Mouse (Mus musculus) urinary bladder, postnatal 10 days (tissue): Measurements from ENCODE around the gene Neurog1.

Experiments used
- DNase-seq: peaks from one replicate; pipeline ENCODE4 v3.0.0; 2022; ENCODE audit warnings: low spot score

Neurog1 gene

DNA sequence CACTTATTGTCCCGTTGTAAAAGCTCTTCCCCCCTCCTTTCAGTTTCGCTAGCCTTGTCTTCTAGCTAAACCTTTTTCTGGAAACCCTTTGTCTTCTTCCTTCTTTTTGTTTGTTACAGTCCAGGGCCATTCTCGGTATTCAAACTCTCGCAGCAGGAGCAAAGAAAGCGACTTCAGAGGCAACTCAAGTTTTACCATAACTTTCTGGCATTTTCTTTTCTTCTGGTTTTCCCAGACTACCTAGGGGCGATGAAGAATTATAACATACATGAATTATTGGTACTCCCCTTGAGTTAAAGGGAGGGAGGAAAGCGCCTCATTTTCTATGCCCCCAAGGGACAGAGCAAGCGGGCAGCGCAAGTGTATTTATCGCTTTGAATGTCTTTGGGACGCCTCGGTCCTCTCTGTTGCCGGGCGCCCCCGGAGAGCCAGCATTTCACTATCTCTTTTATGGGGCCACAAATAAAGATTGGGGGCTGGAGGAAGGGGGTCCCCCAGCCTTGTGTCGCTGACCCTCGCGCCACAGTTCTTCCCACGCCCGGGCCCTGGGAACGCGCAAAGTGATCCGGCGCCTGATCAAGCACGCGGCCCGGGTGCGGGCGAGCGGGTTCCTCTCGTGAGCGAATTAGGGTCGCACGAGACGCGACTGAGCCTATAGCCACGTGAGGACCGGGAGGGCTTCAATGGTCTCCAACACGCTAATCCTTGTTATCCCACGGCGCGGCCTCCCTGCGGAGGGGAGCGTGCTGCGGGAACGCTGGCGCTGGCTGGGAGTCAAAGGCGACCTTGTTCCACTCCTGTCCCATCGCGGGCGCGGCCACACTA lies 6.4 kb upstream of the Neurog1 start:
- DNase-seq: no peak

DNA sequence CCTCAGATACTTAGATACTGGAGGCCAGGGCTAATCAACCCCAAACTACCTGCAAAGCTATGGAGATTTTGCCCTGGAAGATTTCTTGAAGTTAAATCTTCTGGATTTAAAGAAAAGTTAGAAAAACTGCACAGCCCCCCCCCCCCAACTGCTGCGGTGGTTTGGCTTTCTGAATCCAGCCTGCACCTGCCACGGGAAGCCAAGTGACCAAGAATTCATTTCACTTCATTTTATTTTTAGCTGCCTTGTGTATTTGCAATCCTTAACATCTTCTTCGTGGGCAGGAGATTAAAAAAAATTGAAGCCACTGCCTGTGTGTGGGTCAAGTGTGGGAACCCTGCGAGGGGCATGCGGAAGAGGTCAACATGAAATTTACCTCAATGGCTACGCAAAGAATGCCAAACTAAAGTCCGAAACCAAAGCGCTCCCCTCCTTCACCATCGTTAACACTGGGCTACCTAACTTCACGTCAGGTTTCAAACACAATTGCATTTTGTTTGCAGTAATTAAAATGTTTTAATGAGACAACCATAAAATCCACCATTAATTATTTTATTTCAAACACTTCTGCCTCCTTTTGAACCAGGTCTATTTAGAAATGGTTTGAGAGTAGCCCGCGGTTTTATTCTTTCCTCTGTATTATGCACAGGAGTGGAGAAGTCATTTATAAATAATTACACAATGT lies 5.6 kb upstream of the Neurog1 start:
- DNase-seq: no peak

GRCm38 (mm10) chr13:56256716-56257299 lies 4.8 kb upstream of the Neurog1 start:
- no peak for DNase-seq

GRCm38 (mm10) chr13:56253379-56253778 lies 1.4 kb upstream of the Neurog1 start:
- DNase-seq: no peak

GRCm38 (mm10) chr13:56252783-56253182 lies 820 bp upstream of the Neurog1 start:
- no peak for DNase-seq

DNA sequence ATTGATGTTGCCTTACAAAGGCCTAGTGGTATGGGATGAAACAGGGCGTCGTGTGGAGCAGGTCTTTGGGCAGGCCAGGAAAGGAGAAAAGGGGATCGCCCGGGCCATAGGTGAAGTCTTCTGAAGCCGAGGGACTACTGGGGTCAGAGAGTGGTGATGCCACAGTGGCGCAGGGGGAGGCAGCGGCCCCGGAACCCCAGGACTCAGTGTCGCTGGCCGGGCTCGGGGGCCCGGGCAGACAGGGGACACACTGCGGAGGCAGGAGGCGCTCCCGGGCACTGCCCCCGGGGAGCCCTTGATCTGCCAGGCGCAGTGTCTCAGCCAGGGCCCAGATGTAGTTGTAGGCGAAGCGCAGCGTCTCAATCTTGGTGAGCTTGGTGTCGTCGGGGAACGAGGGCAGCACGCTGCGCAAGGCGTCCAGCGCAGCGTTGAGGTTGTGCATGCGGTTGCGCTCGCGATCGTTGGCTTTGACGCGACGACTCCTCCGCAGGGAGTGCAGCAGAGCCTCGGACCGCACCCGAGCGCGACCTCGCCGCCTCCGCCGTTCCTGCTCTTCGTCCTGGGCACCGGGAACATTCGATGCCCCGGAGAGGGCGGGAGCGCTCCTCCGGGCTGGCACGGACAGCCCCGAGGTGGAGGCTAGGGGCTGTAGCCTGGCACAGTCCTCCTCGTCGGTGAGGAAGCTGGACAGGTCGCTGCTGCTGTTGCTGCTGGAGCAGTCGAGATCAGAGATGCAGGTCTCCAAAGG lies 613 bp downstream of the Neurog1 start:
- no peak for DNase-seq

GRCm38 (mm10) chr13:56250551-56251161 lies 1.3 kb downstream of the Neurog1 start:
- no peak for DNase-seq

GRCm38 (mm10) chr13:56249593-56250341 lies 2.2 kb downstream of the Neurog1 start:
- no peak for DNase-seq

GRCm38 (mm10) chr13:56243104-56243503 lies 8.9 kb downstream of the Neurog1 start:
- DNase-seq: no peak

DNA sequence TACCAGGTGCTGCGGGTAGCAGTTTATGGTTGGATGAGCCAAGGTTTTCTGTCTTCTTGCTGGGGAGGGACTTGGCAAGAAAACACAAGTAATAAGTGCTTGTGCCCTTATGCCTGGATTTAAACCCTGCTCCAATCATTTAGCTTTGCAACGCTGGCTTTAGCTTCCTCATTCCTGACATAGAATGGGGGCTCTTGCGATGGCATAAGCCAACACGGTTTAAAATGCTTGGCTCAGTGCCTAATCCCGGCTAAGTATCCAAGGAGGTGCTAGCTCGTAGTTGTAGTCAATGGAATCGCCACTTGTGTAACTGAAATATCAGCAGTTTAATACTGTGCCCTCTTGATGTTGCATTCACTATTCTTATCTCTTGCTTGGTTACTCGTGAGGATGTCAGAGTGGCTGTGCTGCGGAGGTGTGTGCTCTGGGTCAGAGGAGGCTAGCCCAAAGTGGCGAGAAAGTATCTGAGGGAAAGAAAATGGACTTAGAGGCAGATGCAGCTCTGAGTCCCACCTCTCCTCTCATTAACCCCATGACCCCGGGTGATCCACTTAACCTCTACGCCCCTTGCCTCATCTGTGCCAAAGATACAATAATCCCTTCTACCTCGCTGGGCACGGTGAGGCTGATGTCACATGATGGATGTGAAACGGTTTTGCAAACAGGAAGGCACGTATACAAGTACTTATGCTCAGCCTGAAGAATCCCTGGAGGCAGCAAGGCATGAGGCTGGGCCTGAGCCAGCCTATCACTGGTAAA lies 11.8 kb downstream of the Neurog1 start:
- DNase-seq: no peak

- DNase-seq: no peak
Measured at GRCm38 (mm10) chr13:56237905-56238304, 14.1 kb downstream of the Neurog1 start.

- no peak for DNase-seq
Measured at GRCm38 (mm10) chr13:56236194-56236593, 15.8 kb downstream of the Neurog1 start.

DNA sequence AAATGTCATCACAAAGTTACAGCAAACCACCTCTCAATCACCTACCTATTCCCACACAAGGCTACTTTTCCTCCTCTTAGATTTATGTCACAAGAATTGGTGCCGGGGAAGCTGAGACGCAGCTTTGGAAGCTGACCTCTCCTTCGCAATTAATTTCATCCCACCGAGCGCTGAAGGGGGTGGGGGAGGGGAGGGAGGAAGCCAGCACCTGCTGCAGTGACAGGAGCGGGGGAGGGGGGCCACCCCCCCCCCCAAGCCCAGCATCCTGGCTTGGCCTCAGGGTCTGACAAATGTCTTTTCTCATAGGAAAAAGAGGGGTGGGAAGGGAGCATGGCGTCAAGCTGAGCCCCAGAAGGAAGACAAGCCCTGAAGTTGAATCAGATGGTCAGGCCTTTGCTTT lies 23.2 kb downstream of the Neurog1 start:
- DNase-seq: no peak

DNA sequence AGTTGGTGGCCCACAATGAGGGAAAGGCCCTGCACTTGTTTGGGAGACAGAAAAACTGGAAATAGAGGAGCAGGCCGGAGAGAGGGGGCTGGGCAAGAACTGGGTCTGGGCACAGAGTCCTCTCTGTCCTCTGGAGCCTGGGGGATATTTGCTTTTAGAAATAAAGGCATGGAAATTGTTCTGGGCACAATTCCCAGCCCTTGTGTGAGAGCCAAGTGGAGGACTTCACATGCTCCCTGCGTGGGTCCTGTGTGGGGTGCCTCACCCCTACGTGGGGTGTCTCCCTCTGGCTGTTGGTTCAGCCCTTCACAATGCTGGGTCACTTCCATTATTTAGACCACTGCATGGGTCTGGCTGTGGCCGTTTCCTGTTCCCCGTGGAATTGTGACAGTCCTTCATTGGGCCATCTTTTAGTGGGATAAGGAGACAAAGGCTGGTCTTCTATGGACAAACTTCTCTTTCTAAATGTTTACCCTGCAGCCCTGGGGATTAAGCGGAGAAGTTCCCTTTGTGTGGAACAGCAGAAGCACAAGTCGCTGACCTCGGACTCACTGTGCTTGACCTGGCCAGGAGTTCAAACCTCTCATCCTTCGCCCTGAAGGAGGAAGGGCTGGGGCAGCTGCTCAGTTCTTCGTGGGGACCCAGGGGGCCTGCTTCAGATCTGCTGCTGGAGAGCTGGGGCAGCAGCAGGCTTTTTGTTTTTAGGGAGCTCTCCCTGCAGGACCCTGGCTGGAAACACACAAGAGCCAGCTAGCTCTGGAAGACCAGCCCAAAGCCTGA lies 25.6 kb downstream of the Neurog1 start:
- no peak for DNase-seq

- DNase-seq: no peak
Measured at GRCm38 (mm10) chr13:56223625-56224024, 28.3 kb downstream of the Neurog1 start.

GRCm38 (mm10) chr13:56222849-56223246 lies 29.1 kb downstream of the Neurog1 start:
- no peak for DNase-seq

- no peak for DNase-seq
Measured at GRCm38 (mm10) chr13:56221995-56222848, 29.7 kb downstream of the Neurog1 start.

DNA sequence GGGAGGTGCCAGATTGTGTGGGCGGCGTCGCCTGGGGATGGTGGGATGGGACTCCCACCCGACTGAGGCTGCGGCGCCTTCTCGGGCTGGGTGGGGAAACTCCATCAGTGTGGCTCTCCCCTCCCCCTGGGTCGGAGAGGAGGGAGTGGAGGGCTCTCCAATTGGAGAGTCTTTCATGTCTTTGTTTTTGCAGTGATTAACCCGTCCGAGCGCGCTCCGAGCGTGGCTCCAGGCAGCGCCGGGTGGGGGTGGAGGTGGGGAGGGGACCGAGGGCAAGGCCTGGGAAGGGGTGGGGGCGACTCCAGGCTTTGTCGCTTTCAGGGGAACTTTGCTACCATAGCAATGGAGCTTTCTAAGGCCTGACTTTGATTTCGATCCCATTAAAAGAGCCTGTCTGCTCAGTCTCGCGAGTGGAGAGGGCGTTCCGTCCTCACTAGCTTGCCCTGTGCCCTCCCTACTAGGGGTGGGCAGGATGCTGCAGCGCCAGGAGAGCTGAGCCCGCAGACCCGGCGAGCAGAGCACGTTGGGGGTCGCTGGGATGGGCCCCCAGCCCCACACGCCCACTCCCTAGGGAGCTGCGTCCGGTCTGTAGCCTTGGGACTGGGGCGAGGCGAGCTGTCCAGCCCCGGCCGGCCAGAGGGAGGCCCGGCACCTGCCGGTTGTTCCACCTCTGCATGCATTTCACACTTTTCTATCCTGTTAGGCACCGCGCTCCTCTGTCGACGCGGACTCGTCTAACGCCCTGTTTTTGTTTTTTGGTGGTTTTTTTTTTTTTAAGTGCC lies 30.6 kb downstream of the Neurog1 start:
- no peak for DNase-seq
